Mouse (Mus musculus) ES-Bruce4 (cell line): ENCODE measurements around the gene Pitpna.

Source experiments
- CTCF ChIP-seq: IDR thresholded peaks from one replicate; pipeline ENCODE4 v1.8.1; 2011; ENCODE audit warnings: low read depth, low read length
- EP300 ChIP-seq: IDR thresholded peaks from 2 replicates; pipeline ENCODE4 v1.6.1; 2011; ENCODE audit warnings: low read depth, low read length; ENCODE audit not compliant: insufficient read depth
- POLR2A ChIP-seq: IDR thresholded peaks from one replicate; pipeline ENCODE4 v1.8.1; 2011; ENCODE audit warnings: low read length; ENCODE audit not compliant: insufficient read depth

DNA sequence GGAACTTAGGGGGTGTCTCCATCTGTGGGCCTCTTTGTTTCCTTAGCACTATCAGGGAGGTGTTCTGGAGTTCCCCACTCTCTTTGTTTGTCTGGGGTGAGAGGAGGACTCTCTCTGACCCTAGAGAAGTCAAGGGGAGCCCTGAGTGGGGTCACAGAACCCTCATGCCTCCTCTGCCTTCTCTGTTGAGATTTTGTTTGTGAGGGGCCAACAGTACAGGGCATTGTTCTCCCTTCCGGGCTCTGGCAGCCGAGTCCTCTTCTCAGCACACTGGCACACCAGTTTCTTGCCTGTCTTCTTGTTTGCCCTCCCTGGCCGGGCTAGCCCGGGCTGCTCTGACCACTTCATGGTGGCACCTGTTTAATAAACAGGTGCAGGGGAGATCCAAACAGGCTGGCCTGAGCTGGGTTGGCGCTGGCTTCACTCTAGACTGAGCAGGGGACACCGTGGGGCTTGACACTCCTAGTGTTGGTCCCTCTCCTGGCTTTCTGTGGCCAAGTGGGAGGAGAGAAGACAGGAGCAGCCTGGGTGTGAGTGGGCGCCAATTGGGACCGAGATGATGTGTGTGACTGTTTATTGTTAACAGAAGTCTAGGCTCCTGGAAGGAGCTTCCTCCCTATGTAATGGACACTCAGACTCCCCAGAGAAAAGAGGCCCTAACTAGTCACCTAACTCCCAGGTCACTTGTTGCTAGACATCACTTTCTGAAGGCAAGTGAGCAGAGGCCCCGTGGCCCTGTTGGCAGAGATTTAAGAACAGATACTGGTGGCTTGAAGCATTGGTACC, 49.5 kb upstream of the Pitpna start:
- no peak for TF ChIP-seq CTCF
- TF ChIP-seq EP300: no peak
- no peak for TF ChIP-seq POLR2A
